Mouse (Mus musculus) heart, embryonic 13.5 days (tissue): Measurements from ENCODE around the gene Lrrc36. TPM values are rescaled to one million over a fixed set of nuclear protein-coding genes. Genes with fewer than 3 reads are reported as not detected.

Experiments
- ATAC-seq: fragments of 200-750 bp; cut with Nextera tagmentation; 2 replicates; pipeline ENCODE4 v1.8.0; 2017; ENCODE audit warnings: moderate TSS enrichment; ENCODE audit not compliant: insufficient number of reproducible peaks, low FRiP score, low TSS enrichment; ENCODE audit errors: extremely low read depth
- H3K27ac ChIP-seq: fragments of 300-500 bp; sonication (generic); replicated peaks from 2 replicates; pipeline ENCODE4 v1.5.1; 2015; ENCODE audit warnings: moderate library complexity, mild to moderate bottlenecking, inconsistent platforms
- H3K27me3 ChIP-seq: fragments of 300-500 bp; sonication (generic); replicated peaks from 2 replicates; pipeline ENCODE4 v1.6.1; 2015; ENCODE audit warnings: mild to moderate bottlenecking, inconsistent platforms
- H3K36me3 ChIP-seq: fragments of 300-500 bp; sonication (generic); 2 replicates; pipeline ENCODE4 v1.6.1; 2015; ENCODE audit warnings: mild to moderate bottlenecking, inconsistent platforms
- H3K4me1 ChIP-seq: fragments of 300-500 bp; sonication (generic); 2 replicates; pipeline ENCODE4 v1.6.1; 2015; ENCODE audit warnings: inconsistent platforms
- H3K4me2 ChIP-seq: fragments of 300-500 bp; sonication (generic); 2 replicates; pipeline ENCODE4 v1.6.1; 2015; ENCODE audit warnings: inconsistent platforms, mild to moderate bottlenecking, moderate library complexity
- H3K4me3 ChIP-seq: fragments of 300-500 bp; sonication (generic); 2 replicates; pipeline ENCODE4 v1.5.1; 2015; ENCODE audit warnings: moderate library complexity, mild to moderate bottlenecking, inconsistent platforms
- H3K9ac ChIP-seq: fragments of 300-500 bp; sonication (generic); 2 replicates; pipeline ENCODE4 v1.6.1; 2015; ENCODE audit warnings: inconsistent platforms, mild to moderate bottlenecking, moderate library complexity
- H3K9me3 ChIP-seq: fragments of 300-500 bp; sonication (generic); 2 replicates; pipeline ENCODE4 v1.6.1; 2016; ENCODE audit warnings: inconsistent platforms
- WGBS: fragments of 180-500 bp; shearing (Covaris S2); methylation state at CpG from one replicate; pipeline ENCODE4 v1.1.7; 2015; ENCODE audit warnings: mixed read lengths; 5-methylcytosine and 5-hydroxymethylcytosine counted together
- polyA plus RNA-seq: library from polyadenylated mRNA; unstranded; fragments of >200 nt; fragmentation: Nextera tagmentation; extraction: Ambion mirVana; gene quantifications from 2 replicates; pipeline ENCODE4 v1.2.1, GENCODE M21; 2015

Gene Lrrc36
- polyA plus RNA-seq, 1 experiment from 2014 or later = 0.08 TPM

DNA sequence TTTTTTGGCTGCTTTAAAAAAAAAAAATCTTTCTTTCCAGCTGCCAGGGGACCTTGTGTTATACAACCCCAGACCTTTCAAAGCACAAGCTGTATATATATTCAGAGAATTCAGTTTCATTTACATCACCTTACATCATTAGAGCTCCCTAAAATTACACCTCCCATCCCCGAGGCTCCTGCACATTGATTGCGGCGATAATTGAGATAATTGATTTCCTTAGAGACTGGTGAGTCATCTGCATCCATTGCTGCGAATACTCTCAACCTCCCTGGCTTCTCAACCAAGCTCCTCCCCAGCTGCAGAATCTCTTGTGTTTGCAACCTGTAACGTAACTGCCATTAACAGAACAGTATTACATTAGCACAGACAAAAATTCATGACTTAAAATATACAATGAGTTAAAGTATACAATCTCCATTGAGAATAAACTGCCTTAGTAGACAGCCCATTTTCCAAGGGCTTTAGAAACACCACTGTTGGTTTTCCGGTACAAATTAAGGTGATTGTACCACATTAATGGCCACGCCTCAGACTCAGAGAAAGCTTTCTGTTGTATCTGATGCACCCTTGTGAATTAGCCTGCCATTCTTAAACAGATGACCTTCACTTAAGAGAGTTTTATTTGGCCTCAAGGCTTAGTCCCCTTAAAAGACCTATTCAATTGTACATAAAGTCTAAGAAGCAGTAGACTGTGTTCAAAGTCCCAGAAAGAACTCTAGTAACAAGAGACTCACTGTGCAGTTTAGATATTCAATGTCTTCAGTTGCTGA lies 18.6 kb downstream of the Lrrc36 start:
- H3K4me2 ChIP-seq = no peak overlapping the region
- H3K27ac ChIP-seq = no peak overlapping the region
- WGBS = 61% methylated on average over 7 of the region's 7 CpGs
- no peaks in the 10 kb centered on the region for H3K36me3 ChIP-seq
- H3K9me3 ChIP-seq = no peaks in the 10 kb centered on the region
- ATAC-seq = no peak
- peaks cover 5% of the 10 kb centered on the region for H3K4me1 ChIP-seq
- H3K27me3 ChIP-seq = peaks cover 4% of the 10 kb centered on the region; the same call in 1 of the 2 replicates
- no peak overlapping the region for H3K4me3 ChIP-seq
- H3K9ac ChIP-seq = no peak overlapping the region

DNA sequence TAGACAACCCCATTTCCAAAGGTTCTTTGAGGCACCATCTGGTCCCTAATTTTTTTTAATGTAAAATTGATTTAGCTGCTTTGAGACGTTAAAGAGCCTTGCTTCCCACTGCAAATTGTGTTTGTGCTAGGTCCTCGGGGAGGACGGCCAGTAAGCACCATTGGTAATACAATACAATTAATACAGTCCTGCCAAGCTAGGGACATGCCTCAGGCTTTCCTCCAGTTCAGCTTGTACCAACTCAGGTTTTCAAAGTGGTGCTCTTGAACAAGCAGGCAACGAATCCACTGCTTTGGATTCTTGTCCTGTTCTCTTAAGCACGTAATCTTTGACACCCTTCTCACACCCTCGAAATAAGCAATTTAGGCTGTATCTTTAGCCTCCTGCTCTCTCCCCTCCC lies 19.6 kb downstream of the Lrrc36 start:
- peaks cover 14% of the 10 kb centered on the region for H3K4me1 ChIP-seq
- no peak for ATAC-seq
- H3K9me3 ChIP-seq = no peaks in the 10 kb centered on the region
- no peaks in the 10 kb centered on the region for H3K36me3 ChIP-seq
- peaks cover 4% of the 10 kb centered on the region; the same call in 1 of the 2 replicates for H3K27me3 ChIP-seq
- H3K9ac ChIP-seq = no peak overlapping the region; the same call in 1 of the 2 replicates
- no peak overlapping the region for H3K27ac ChIP-seq
- no peak overlapping the region for H3K4me2 ChIP-seq
- 62% methylated on average over 6 of the region's 6 CpGs for WGBS
- H3K4me3 ChIP-seq = no peak overlapping the region

DNA sequence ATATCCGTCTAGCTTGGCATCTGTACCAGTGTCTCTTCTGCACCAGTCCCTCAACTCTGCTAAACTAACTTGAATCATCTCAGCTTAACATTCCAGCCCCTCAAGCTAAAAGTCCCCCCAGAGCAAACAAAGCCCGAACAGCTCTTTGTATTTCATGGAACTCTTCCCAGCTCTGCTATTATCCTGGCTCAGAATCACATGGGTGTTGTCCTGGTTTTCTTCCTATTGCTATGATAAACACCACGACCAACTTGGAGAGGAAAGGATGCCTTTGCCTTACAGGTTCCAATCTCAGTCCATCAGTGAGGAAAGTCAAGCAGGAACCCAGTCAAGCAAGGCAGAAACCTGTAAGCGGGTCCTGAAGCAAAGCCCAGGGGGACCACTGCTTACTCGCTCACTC lies 20.1 kb downstream of the Lrrc36 start:
- no peak for ATAC-seq
- H3K9ac ChIP-seq = no peak overlapping the region; the same call in 1 of the 2 replicates
- H3K27ac ChIP-seq = no peak overlapping the region
- 50% methylated on average over 5 of the region's 5 CpGs for WGBS
- no peak overlapping the region for H3K4me3 ChIP-seq
- peaks cover 14% of the 10 kb centered on the region for H3K4me1 ChIP-seq
- no peak overlapping the region for H3K4me2 ChIP-seq
- no peaks in the 10 kb centered on the region for H3K9me3 ChIP-seq
- no peaks in the 10 kb centered on the region for H3K36me3 ChIP-seq
- H3K27me3 ChIP-seq = peaks cover 4% of the 10 kb centered on the region; the same call in 1 of the 2 replicates

DNA sequence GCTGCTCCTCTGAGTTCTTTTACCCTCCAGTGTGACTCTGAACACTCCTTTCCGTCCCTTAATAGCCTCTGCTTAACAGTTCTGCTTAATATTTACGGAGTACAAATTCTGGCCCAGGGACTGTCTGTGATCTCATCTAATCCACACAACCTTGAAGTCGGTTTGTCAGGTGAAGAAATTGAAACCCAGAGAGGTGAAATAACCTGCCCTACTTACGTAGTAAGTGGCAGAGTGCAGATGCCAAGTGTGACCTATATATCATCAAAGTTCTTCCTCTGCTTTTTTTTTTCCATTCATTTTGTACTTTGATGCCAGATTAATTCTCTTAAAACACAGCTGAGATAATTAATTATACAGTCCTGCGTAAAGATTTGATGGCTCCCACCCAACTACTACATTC lies 20.8 kb downstream of the Lrrc36 start:
- no peak for ATAC-seq
- Histone ChIP-seq H3K9me3 (no peaks in the 10 kb centered on the region), H3K36me3 (no peaks in the 10 kb centered on the region), H3K9ac (no peak overlapping the region), H3K27me3 (peaks cover 4% of the 10 kb centered on the region; the same call in 1 of the 2 replicates), H3K4me3 (no peak overlapping the region), H3K4me2 (no peak overlapping the region), H3K27ac (no peak overlapping the region), H3K4me1 (peaks cover 14% of the 10 kb centered on the region)
- WGBS = 69% methylated on average over 5 of the region's 5 CpGs

DNA sequence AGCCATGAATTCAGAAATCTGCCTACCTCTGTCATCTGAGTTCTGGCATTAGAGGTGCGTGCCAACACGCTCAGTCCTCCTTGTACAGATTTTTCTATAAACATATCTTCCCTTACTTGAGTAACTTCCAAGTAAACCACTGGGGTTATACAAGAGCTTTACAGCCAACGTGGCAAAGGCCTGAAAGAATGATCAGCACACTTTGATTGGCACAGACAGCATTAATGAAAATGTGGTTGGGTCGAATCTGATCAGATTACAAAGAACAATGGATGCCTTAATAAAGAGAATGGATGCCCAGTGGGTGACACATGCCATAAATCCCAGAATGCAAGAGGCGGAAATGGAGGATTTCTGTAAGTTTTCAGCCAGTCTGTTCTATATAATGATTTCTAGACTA lies 22.8 kb downstream of the Lrrc36 start:
- no peak for ATAC-seq
- H3K9ac ChIP-seq = no peak overlapping the region
- WGBS = 69% methylated on average over 5 of the region's 5 CpGs

DNA sequence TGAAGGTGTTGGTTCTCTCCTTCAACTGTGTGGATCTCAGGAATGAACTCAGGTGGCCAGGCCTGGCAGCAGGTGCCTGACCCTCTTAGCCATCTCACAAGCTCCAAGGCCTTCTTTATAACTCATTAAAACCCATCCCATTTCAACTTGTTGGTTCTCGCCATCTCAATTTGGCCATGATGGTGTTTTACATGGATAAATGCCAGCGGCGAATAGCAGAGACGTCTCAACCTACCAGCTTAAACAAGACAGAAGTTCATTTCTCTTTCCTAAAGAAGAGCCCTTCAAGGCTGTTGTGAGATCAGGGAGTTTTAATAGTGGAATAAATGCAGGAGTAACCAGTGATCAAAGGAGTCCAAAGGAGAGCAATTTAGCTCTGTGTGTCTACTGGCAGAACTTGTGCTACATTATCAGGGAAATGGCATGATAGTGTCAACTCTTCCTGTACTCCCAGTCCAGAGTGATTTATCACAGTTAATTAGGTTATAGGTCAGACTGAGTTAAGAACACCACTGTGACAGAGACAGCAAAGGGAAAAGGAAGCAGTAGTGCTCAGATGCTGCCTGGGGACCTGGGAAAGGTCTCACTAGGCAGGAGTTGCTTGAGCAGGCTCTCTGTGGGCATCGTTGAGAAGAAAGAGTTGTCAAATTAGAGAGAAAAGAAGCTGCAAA lies 23.8 kb downstream of the Lrrc36 start:
- Histone ChIP-seq H3K27ac (no peak overlapping the region; the same call in 1 of the 2 replicates), H3K9me3 (no peaks in the 10 kb centered on the region), H3K4me1 (peaks cover 14% of the 10 kb centered on the region), H3K9ac (no peak overlapping the region), H3K27me3 (peaks cover 8% of the 10 kb centered on the region), H3K36me3 (no peaks in the 10 kb centered on the region), H3K4me2 (no peak overlapping the region), H3K4me3 (no peak overlapping the region)
- ATAC-seq = no peak
- 58% methylated on average over 5 of the region's 5 CpGs for WGBS

More for the DNA sequence above, 22.8 kb downstream of the Lrrc36 start:
- no peaks in the 10 kb centered on the region for H3K36me3 ChIP-seq
- peaks cover 14% of the 10 kb centered on the region for H3K4me1 ChIP-seq
- H3K4me2 ChIP-seq = no peak overlapping the region
- no peak overlapping the region for H3K4me3 ChIP-seq
- no peaks in the 10 kb centered on the region for H3K9me3 ChIP-seq
- H3K27ac ChIP-seq = no peak overlapping the region
- peaks cover 4% of the 10 kb centered on the region; the same call in 1 of the 2 replicates for H3K27me3 ChIP-seq

DNA sequence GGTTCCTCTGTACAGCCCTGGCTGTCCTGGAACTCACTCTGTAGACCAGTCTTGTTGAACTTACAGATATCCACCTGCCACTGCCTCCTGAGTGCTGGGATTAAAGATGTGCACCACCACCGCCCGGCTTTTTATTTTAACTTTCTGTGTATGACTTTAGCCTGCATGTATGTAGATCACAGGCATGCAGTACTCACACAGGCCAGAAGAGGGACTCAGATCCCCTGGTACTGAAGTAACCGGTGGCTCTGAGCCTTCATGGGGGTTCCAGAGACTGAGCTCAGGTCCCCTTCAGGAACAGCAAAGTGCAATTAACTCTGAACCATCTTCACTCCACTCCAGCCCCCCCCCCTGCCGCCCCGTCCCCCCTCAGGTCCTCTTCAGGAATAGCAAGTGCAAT lies 25.5 kb downstream of the Lrrc36 start:
- no peak for ATAC-seq
- peaks cover 10% of the 10 kb centered on the region for H3K4me1 ChIP-seq
- no peak overlapping the region for H3K4me2 ChIP-seq
- H3K36me3 ChIP-seq = no peaks in the 10 kb centered on the region
- peaks cover 13% of the 10 kb centered on the region for H3K27me3 ChIP-seq
- H3K9me3 ChIP-seq = no peaks in the 10 kb centered on the region
- no peak overlapping the region for H3K27ac ChIP-seq
- H3K4me3 ChIP-seq = no peak overlapping the region
- 46% methylated on average over 5 of the region's 5 CpGs for WGBS
- no peak overlapping the region for H3K9ac ChIP-seq

DNA sequence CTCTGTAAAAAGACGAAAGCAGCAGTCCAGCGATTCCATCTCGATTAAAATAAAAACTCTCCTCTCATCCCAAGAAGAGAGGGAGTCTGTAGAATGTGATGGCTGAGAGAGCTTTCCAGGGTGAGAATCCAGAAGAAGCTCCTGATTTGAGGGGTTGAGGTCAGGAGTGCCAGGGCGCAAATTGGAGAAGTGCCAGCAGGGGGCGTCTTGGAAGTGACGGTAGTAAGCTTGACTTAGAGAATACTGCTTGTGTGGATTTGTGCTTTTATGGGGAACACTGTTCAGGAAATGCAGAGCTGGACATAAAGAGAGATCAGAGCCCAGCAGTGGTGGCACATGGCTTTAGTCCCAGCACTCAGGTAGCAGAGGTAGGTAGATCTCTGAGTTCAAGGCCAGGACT lies 28.1 kb downstream of the Lrrc36 start:
- no peak for ATAC-seq

DNA sequence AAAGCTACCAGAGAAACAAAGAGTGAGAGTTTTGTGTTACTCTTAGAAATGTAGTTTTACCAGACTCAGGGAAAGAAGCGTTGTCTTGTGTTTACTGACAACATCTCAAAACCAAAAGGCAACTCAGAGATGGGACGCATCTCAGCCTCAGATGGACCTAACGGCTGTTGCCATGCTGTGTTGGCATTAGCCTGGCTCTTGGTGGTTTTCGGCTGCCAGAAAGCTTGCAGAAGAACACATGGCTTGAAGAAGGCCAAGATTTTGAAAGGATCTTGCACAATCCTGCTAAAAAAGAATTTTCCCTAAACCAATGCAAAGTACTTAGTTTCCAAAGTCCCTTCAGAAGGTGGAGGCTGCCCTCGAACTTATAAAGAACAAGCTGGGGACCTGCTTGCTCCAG lies 29.3 kb downstream of the Lrrc36 start:
- no peaks in the 10 kb centered on the region for H3K36me3 ChIP-seq
- WGBS = 84% methylated on average over 5 of the region's 5 CpGs
- no peak overlapping the region for H3K4me3 ChIP-seq
- H3K27ac ChIP-seq = no peak overlapping the region
- no peak for ATAC-seq
- no peaks in the 10 kb centered on the region for H3K9me3 ChIP-seq
- no peak overlapping the region for H3K9ac ChIP-seq
- H3K27me3 ChIP-seq = peaks cover 13% of the 10 kb centered on the region
- H3K4me1 ChIP-seq = peaks cover 12% of the 10 kb centered on the region
- no peak overlapping the region for H3K4me2 ChIP-seq

More for the DNA sequence above, 28.1 kb downstream of the Lrrc36 start:
- peaks cover 20% of the 10 kb centered on the region for H3K4me1 ChIP-seq
- H3K4me3 ChIP-seq = no peak overlapping the region
- H3K36me3 ChIP-seq = no peaks in the 10 kb centered on the region
- no peak overlapping the region for H3K4me2 ChIP-seq
- H3K27ac ChIP-seq = no peak overlapping the region
- H3K9me3 ChIP-seq = no peaks in the 10 kb centered on the region
- peaks cover 13% of the 10 kb centered on the region for H3K27me3 ChIP-seq
- H3K9ac ChIP-seq = no peak overlapping the region
- 6% methylated on average over 6 of the region's 6 CpGs for WGBS

DNA sequence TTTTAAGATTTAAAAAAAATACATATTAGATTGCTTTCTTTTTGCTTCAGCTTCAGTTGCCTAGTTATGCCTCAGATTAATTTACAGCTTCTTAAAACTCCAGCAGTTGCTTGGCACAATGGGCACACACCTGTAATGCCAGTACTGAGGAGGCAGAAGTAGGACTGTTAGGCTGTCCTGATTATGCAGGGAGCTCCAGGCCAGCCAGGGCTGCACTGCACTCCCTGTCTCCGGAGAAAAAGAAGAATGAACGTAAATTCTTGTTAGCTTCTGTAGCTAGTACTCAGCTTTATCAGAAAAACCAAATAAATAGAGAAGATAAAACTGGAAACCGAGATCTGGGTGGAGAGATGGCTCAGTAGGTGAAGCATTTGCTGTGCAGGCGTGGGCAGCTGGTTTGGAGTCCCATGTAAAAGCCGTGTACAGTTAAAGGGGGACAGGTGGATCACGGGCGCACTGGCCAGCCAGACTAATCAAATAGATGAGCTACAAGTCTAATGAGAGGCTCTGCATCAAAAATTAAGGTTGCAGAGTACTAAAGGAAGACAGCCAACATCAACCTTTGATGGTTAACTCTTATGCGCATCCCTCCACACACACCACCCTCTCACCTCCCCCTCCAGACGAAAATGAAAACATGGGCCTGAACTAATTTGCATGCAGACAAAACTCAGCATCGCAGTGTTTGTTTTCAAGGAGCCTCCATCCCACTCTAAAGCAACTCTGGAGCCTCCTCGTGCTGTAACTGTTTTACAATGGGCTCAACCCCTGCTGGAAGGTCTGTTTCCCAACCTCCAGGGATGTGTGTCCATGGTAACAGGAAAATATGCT lies 32.1 kb downstream of the Lrrc36 start:
- Histone ChIP-seq H3K4me2 (peak overlapping the region; percentile 31; the same call in 1 of the 2 replicates), H3K4me3 (no peak overlapping the region), H3K27ac (no peak overlapping the region), H3K36me3 (no peaks in the 10 kb centered on the region), H3K9me3 (no peaks in the 10 kb centered on the region), H3K4me1 (peaks cover 10% of the 10 kb centered on the region), H3K27me3 (peaks cover 13% of the 10 kb centered on the region), H3K9ac (no peak overlapping the region)
- no peak for ATAC-seq
- WGBS = 34% methylated on average over 11 of the region's 11 CpGs

DNA sequence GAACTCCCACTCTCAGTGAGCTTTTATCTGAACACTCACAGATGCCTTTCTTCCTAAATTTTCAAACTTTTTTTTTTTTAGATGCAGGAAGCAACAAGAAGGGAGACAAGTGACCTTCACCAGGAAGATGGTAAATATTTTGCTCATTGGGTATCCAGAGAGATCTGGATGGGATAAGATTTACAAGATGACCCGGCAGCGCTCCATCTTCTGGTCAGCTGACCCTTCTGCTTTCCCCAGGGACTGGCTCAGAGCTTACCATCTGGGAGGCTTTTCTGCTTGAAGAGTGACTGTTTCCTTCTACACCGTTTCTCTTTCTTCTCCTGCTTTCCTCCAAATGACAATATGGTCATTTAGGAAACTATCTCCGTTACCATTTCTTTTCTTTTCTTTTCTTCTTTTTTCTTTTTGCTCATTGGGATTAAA lies 32.8 kb downstream of the Lrrc36 start:
- Histone ChIP-seq H3K36me3 (no peaks in the 10 kb centered on the region), H3K9me3 (no peaks in the 10 kb centered on the region), H3K27ac (no peak overlapping the region), H3K4me3 (no peak overlapping the region), H3K4me1 (peaks cover 10% of the 10 kb centered on the region), H3K27me3 (peaks cover 13% of the 10 kb centered on the region), H3K4me2 (peak overlapping the region; percentile 31; the same call in 1 of the 2 replicates), H3K9ac (no peak overlapping the region)
- ATAC-seq = no peak
- WGBS = 26% methylated on average over 4 of the region's 4 CpGs
